Mouse (Mus musculus) heart, embryonic 16.5 days (tissue): ENCODE measurements around the gene Slc24a4. TPM values are rescaled to one million over a fixed set of nuclear protein-coding genes. Genes with fewer than 3 reads are reported as not detected.

ENCODE experiments used
- ATAC-seq: fragments of 200-750 bp; cut with Nextera tagmentation; replicated peaks from 2 replicates; pipeline ENCODE4 v1.8.0; 2017; ENCODE audit warnings: moderate number of reproducible peaks; ENCODE audit not compliant: insufficient read depth, low FRiP score; ENCODE audit errors: extremely low read depth
- H3K27ac ChIP-seq: fragments of 300-500 bp; sonication (generic); 2 replicates; pipeline ENCODE4 v1.5.1; 2014; ENCODE audit warnings: mild to moderate bottlenecking, low read length, control low read depth, moderate library complexity
- H3K27me3 ChIP-seq: fragments of 300-500 bp; sonication (generic); 2 replicates; pipeline ENCODE4 v1.6.1; 2014; ENCODE audit warnings: low read length, mixed read lengths; ENCODE audit not compliant: control insufficient read depth, insufficient read depth
- H3K36me3 ChIP-seq: fragments of 300-500 bp; sonication (generic); 2 replicates; pipeline ENCODE4 v1.6.1; 2014; ENCODE audit not compliant: control insufficient read depth, insufficient read depth
- H3K4me1 ChIP-seq: fragments of 300-500 bp; sonication (generic); 2 replicates; pipeline ENCODE4 v1.6.1; 2014; ENCODE audit warnings: low read length, mixed read lengths; ENCODE audit not compliant: control insufficient read depth, insufficient read depth
- H3K4me2 ChIP-seq: fragments of 300-500 bp; sonication (generic); 2 replicates; pipeline ENCODE4 v1.6.1; 2014; ENCODE audit warnings: low read depth, mild to moderate bottlenecking, control low read depth, low read length
- H3K4me3 ChIP-seq: fragments of 300-500 bp; sonication (generic); 2 replicates; pipeline ENCODE4 v1.5.1; 2014; ENCODE audit warnings: mild to moderate bottlenecking, control low read depth, low read length
- H3K9ac ChIP-seq: fragments of 300-500 bp; sonication (generic); 2 replicates; pipeline ENCODE4 v1.6.1; 2014; ENCODE audit warnings: low read length, control low read depth
- H3K9me3 ChIP-seq: fragments of 300-500 bp; sonication (generic); replicated peaks from 2 replicates; pipeline ENCODE4 v1.6.1; 2016; ENCODE audit warnings: low read length; ENCODE audit not compliant: control insufficient read depth
- WGBS: fragments of 180-500 bp; shearing (Covaris S2); extraction: QIAGEN DNeasy Blood & Tissue Kit; methylation state at CpG from one replicate; pipeline ENCODE4 v1.1.7; 2014; 5-methylcytosine and 5-hydroxymethylcytosine counted together
- polyA plus RNA-seq: library from polyadenylated mRNA; unstranded; fragments of >200 nt; fragmentation: Nextera tagmentation; extraction: Ambion mirVana; gene quantifications from 2 replicates; pipeline ENCODE4 v1.2.1, GENCODE M21; 2015

Gene Slc24a4
- polyA plus RNA-seq, 1 experiment from 2014 or later = 2.9 TPM

DNA sequence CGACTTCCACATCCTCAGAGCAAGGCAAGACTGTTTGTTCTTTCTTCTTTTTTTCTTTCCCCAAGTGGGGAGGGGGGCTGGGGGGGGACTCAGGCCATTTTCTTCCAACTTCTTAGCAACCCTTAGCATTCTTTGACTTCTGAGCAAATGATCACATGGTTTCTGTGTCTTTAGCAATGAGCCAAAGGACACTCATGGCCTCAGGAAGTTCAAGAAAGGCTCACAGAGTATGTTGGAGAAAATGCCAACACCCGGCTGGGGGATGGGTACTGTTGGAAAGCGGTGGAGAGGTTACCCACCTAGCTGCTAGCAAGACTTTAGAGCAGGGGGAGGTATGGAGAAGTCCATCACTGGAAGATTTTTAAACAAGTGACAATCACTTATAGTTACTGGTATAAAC, 15.1 kb upstream of the Slc24a4 start:
- Histone ChIP-seq H3K4me3 (no peak overlapping the region), H3K4me1 (peaks cover 5% of the 10 kb centered on the region; the same call in 1 of the 2 replicates), H3K27me3 (no peaks in the 10 kb centered on the region), H3K27ac (no peak overlapping the region), H3K4me2 (no peak overlapping the region), H3K9me3 (no peaks in the 10 kb centered on the region), H3K36me3 (no peaks in the 10 kb centered on the region), H3K9ac (no peak overlapping the region)
- 64% methylated on average over 3 of the region's 3 CpGs for WGBS
- ATAC-seq = no peak

DNA sequence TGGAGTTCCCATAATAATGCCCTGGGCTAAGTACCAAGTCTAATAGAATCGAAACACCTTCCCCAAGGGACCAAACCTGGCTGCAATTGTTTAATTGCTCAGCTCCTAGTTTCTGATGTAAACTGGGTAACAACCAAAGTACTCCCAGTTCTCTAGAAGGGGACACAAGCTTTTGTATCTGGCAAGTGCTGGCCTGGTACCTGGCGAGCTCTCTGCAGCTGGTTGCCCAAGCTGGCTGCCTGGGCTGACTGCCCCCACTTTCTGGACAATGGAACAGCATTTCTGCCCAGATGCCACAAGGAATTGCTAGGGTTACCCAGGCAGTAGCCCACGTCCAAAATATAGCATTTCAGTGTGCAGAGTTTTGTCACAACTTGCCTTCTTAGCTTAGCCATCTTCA, 12.0 kb upstream of the Slc24a4 start:
- Histone ChIP-seq H3K4me3 (no peak overlapping the region), H3K4me1 (peaks cover 5% of the 10 kb centered on the region; the same call in 1 of the 2 replicates), H3K27me3 (no peaks in the 10 kb centered on the region), H3K9me3 (no peaks in the 10 kb centered on the region), H3K9ac (no peak overlapping the region), H3K4me2 (no peak overlapping the region), H3K27ac (no peak overlapping the region), H3K36me3 (no peaks in the 10 kb centered on the region)
- WGBS = 75% methylated on average over 3 of the region's 3 CpGs
- no peak for ATAC-seq

DNA sequence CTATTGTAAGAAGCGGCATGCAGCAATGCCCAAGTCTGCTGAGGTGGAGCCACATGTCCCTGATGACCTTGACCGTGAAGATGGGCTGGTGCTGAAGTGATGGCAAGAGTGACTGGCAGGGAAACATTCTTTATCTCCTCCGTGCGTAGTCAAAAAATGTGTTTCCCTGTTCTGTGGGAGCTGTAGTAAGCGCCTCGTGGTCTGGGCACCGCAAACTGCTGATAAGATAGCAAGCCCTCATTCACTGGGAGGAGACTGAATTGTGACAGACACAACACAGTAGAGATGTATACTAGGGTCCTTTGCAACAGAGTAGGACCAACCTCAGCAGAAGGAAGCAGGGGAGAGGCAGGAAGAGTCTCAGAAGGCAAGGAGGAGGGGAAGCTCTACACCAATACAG, 10.5 kb upstream of the Slc24a4 start:
- peaks cover 3% of the 10 kb centered on the region; the same call in 1 of the 2 replicates for H3K4me1 ChIP-seq
- H3K27ac ChIP-seq = no peak overlapping the region
- peak; percentile 52; the same call in 1 of the 2 replicates for ATAC-seq
- H3K36me3 ChIP-seq = no peaks in the 10 kb centered on the region
- H3K9ac ChIP-seq = no peak overlapping the region
- H3K9me3 ChIP-seq = no peaks in the 10 kb centered on the region
- no peak overlapping the region for H3K4me3 ChIP-seq
- H3K4me2 ChIP-seq = no peak overlapping the region
- WGBS = 19% methylated on average over 7 of the region's 7 CpGs
- no peaks in the 10 kb centered on the region for H3K27me3 ChIP-seq

DNA sequence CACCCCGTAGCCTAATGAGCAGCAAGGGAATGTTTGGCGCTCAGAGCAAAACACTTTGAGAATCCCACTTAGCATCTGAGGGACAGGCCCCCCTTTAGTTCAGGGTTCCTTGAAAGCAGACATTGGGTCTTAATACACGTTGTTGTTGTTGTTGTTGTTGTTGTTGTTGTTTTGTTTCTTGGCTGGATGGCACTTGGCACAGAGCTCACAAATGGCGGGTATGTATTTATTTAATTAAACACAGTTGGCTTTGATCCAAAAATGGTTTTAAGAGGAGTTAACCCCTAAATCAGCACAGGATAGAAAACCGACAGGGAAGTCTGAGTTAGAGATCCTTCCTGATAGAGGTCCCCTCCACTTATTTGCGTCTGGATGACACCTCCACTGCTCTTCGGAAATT, 932 bp upstream of the Slc24a4 start:
- peak overlapping the region; percentile 89 for H3K4me2 ChIP-seq
- H3K36me3 ChIP-seq = no peaks in the 10 kb centered on the region
- peak overlapping the region; percentile 55 for H3K4me3 ChIP-seq
- no peak overlapping the region for H3K27ac ChIP-seq
- peaks cover 31% of the 10 kb centered on the region for H3K27me3 ChIP-seq
- H3K4me1 ChIP-seq = peaks cover 12% of the 10 kb centered on the region
- WGBS = 12% methylated on average over 7 of the region's 7 CpGs
- no peak overlapping the region; the same call in 1 of the 2 replicates for H3K9ac ChIP-seq
- no peaks in the 10 kb centered on the region for H3K9me3 ChIP-seq
- no peak for ATAC-seq

DNA sequence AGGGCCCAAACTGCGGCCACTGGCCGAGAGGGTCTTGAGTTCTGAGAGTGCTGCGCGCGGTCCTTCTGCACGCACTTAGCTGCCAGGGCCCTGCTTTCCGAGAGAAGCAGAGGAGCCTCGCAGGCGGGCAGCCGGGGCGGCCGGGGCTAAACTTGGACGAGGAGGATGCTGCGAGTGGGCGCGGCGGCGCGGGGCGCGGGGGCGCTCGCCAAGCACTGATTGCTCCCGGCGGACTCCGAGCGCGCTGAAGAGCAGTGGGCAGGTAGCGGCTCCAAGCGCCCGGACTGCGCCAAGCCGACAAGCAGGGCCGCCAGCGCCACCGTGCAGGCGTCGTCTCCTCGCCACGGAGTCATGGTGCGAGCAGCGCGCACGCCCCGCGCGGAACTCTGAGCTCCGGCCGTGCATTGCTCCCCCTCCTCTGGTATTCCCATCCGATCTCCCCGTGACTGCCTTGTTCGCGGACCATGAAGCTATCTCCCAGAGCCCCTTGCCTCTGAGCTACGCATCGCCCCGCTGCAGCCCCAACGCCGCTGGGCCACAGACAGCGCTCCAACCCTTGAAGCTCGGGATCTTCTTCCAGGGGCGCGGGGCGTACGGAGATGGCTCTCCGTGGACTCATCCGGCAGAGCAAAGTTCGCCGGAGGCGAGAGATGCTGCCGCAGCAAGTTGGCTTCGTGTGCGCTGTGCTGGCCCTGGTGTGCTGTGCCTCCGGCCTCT, 416 bp downstream of the Slc24a4 start:
- WGBS = under 1% methylated on average over 73 of the region's 73 CpGs
- Histone ChIP-seq H3K36me3 (no peaks in the 10 kb centered on the region), H3K4me3 (peak overlapping the region; percentile 55), H3K4me2 (peak overlapping the region; percentile 89), H3K27ac (no peak overlapping the region), H3K4me1 (peaks cover 12% of the 10 kb centered on the region), H3K9ac (peak overlapping the region; percentile 63), H3K9me3 (no peaks in the 10 kb centered on the region), H3K27me3 (peaks cover 31% of the 10 kb centered on the region)
- ATAC-seq = peak; percentile 83

DNA sequence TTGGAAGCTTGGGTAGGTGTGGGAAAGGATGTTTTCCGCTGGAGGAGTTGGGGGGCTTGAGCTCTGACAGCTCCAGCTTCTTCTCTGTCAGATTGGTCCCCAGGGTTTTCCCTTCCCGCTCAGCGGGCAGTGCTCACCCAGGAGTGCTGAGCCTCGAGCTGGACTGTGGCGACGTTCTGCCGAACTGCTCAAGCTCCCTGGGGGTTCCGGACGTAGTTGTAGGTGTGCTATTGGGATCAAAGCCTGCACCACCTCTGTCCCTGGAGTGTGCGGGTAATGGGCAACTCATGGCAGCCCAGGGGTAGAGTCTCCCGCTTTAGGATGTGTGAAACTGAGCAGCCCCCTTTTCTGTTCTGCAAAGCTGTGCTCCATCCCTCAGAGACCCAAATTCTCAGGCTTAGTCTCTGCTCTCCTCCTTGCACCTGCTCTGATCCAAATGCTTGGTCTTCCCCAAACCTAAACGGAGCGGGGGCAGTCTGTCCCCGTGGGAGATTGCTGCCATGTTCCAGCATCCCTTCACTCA, 1.0 kb downstream of the Slc24a4 start:
- Histone ChIP-seq H3K4me3 (peak overlapping the region; percentile 55), H3K36me3 (no peaks in the 10 kb centered on the region), H3K4me1 (peaks cover 12% of the 10 kb centered on the region), H3K4me2 (peak overlapping the region; percentile 89), H3K9me3 (no peaks in the 10 kb centered on the region), H3K9ac (peak overlapping the region; percentile 63), H3K27ac (no peak overlapping the region), H3K27me3 (peaks cover 31% of the 10 kb centered on the region)
- WGBS = 3% methylated on average over 14 of the region's 14 CpGs
- no peak; the same call in 1 of the 2 replicates for ATAC-seq

DNA sequence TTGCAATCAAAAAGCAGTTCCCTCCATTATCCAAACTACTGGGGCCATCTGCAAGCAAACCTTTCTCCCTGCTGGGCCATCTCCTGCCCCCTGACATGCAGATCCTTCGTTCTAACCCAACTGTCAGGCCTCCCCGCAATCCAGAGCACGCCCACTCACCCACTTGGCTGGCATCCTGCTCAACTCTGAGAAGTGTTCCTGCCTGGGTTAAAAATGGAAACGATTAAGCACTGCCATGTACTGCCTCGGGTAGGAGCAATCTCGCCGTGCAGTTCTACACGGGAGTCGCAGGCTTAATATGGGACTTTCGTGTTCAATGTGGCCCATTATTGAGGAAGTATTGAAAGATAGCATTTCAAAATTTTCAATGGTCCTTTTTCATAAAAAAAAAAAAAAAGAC, 11.2 kb downstream of the Slc24a4 start:
- Histone ChIP-seq H3K9me3 (no peaks in the 10 kb centered on the region), H3K36me3 (no peaks in the 10 kb centered on the region), H3K27ac (peak overlapping the region; percentile 55), H3K4me2 (peak overlapping the region; percentile 21; the same call in 1 of the 2 replicates), H3K4me1 (peaks cover 5% of the 10 kb centered on the region), H3K27me3 (no peaks in the 10 kb centered on the region), H3K9ac (no peak overlapping the region), H3K4me3 (no peak overlapping the region)
- 42% methylated on average over 10 of the region's 10 CpGs for WGBS
- ATAC-seq = peak; percentile 93

DNA sequence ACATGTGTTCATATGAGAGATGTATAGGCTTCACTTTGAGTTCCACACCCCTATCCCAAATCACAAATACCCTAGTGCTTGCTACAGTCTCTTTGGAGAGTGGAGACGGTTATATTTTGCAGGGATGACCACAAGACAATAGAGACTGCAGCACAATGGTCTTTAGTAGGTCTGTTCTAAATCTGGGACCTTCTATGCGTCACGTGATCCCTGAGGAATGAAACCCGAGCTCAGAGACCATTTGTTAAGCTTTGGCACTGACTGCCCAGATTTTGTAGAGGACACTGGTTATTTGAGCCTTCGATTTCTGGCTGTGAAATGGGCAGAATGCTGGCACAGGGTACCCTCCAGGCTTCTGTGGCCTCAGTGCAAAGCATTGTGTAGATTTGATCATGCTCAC, 12.8 kb downstream of the Slc24a4 start:
- no peaks in the 10 kb centered on the region for H3K9me3 ChIP-seq
- H3K4me3 ChIP-seq = no peak overlapping the region
- H3K27ac ChIP-seq = no peak overlapping the region
- no peak overlapping the region for H3K9ac ChIP-seq
- 55% methylated on average over 5 of the region's 5 CpGs for WGBS
- no peak overlapping the region for H3K4me2 ChIP-seq
- ATAC-seq = no peak
- H3K27me3 ChIP-seq = no peaks in the 10 kb centered on the region
- peaks cover 5% of the 10 kb centered on the region for H3K4me1 ChIP-seq
- no peaks in the 10 kb centered on the region for H3K36me3 ChIP-seq

DNA sequence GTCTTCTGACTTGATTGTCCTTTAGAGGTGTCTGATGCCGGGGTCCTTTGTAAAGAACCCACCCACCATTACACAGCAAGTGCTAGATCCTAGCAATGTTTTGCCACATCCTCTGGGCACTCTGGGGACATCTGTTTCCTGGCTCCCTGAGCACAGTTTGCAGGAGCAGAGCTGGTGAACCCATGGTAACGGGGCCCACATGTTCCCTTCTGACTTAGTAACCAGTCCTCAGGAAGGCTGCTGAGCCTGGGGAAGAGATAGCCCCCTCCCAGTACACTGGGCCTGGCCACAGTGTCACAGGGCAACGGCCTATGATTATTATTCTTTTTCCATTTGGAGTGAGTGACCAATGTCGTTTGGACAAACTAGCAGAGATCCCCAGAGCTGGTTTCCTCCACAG, 19.1 kb downstream of the Slc24a4 start:
- H3K9ac ChIP-seq = no peak overlapping the region
- peaks cover 2% of the 10 kb centered on the region; the same call in 1 of the 2 replicates for H3K27me3 ChIP-seq
- no peaks in the 10 kb centered on the region for H3K36me3 ChIP-seq
- 49% methylated on average over 4 of the region's 4 CpGs for WGBS
- H3K4me1 ChIP-seq = no peaks in the 10 kb centered on the region
- no peak for ATAC-seq
- no peak overlapping the region for H3K4me3 ChIP-seq
- no peaks in the 10 kb centered on the region for H3K9me3 ChIP-seq
- no peak overlapping the region for H3K27ac ChIP-seq
- H3K4me2 ChIP-seq = no peak overlapping the region
